Mouse (Mus musculus) spleen, adult 2 months (tissue): ENCODE results near the gene Lrrn1.

Experiments used
- CTCF ChIP-seq: fragments of 200-500 bp; IDR thresholded peaks from 2 replicates; pipeline ENCODE4 v1.5.1; 2011; ENCODE audit warnings: mild to moderate bottlenecking, inconsistent platforms; ENCODE audit not compliant: insufficient read depth, insufficient read length, insufficient replicate concordance; ENCODE audit errors: extremely low read depth
- POLR2A ChIP-seq: fragments of 200-500 bp; IDR thresholded peaks from 2 replicates; pipeline ENCODE4 v1.6.1; 2011; ENCODE audit warnings: low read depth, low read length, inconsistent platforms

DNA sequence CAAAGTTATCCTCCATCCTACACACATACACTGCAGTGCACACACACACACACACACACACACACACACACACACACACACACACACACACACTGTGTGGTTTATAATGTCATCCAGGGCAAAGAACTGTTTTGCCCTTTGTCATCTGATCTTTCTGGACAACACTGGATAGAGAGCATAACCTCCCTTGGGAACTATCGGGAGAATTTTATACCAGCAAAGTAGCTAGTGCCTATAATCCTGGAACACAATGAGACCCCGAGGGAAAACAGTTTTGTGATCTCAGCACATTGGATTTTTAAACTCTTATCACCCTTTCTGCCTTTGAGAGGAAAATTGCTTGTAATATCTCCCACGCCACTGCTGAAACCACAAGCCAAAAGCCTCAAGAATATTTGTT lies 45.8 kb downstream of the Lrrn1 start:
- no peak for TF ChIP-seq POLR2A
- no peak for TF ChIP-seq CTCF
